Mouse (Mus musculus) G1E (cell line): ENCODE data around the gene Dcp1b. TPM values are rescaled to one million over a fixed set of nuclear protein-coding genes. Genes with fewer than 3 reads are reported as not detected.

ENCODE experiments used
- ATAC-seq: 2 replicates; pipeline ENCODE4 v1.8.0; 2016; ENCODE audit warnings: mild to moderate bottlenecking; ENCODE audit not compliant: insufficient number of reproducible peaks, poor library complexity, low FRiP score, severe bottlenecking; ENCODE audit errors: extremely low read depth
- DNase-seq: peaks from one replicate; pipeline ENCODE4 v3.0.0; 2012; ENCODE audit warnings: low spot score
- H3K27me3 ChIP-seq: 2 replicates; pipeline ENCODE4 v1.6.1; 2012; ENCODE audit warnings: mild to moderate bottlenecking, low read length, inconsistent platforms; ENCODE audit not compliant: insufficient read depth
- H3K36me3 ChIP-seq: replicated peaks from 2 replicates; pipeline ENCODE3; 2012; ENCODE audit warnings: mild to moderate bottlenecking, inconsistent platforms
- H3K4me1 ChIP-seq: 2 replicates; pipeline ENCODE4 v1.6.1; 2012; ENCODE audit warnings: low read depth, low read length, inconsistent platforms, mixed read lengths; ENCODE audit not compliant: insufficient read depth
- H3K4me3 ChIP-seq: 2 replicates; pipeline ENCODE4 v1.5.1; 2012; ENCODE audit warnings: low read depth, mild to moderate bottlenecking, inconsistent platforms, low read length, moderate library complexity, mixed read lengths
- H3K9me3 ChIP-seq: replicated peaks from 2 replicates; pipeline ENCODE4 v1.6.1; 2012; ENCODE audit warnings: inconsistent platforms
- CTCF ChIP-seq: IDR thresholded peaks from 2 replicates; pipeline ENCODE4 v1.5.1; 2012; ENCODE audit warnings: low read depth, low read length, inconsistent platforms, mixed read lengths
- GATA1 ChIP-seq: IDR thresholded peaks from 2 replicates; pipeline ENCODE4 v1.6.1; 2012; ENCODE audit warnings: borderline replicate concordance, low read length, inconsistent platforms, mixed read lengths
- GATA2 ChIP-seq: IDR thresholded peaks from 2 replicates; pipeline ENCODE4 v1.6.1; 2012; ENCODE audit warnings: low read depth, low read length, inconsistent platforms, borderline replicate concordance
- POLR2AphosphoS5 ChIP-seq: IDR thresholded peaks from 2 replicates; pipeline ENCODE4 v1.6.1; 2012; ENCODE audit warnings: low read depth, low read length, inconsistent platforms; ENCODE audit not compliant: insufficient replicate concordance
- TAL1 ChIP-seq: conservative IDR thresholded peaks from 2 replicates; pipeline ENCODE4 v1.6.1; 2012; ENCODE audit warnings: low read depth, low read length, inconsistent platforms, mixed read lengths
- polyA plus RNA-seq: library from polyadenylated mRNA; stranded (reverse); fragments of >175 nt; gene quantifications from 2 replicates; pipeline ENCODE4 v1.2.3, GENCODE M21; 2012
- total RNA-seq, 2 experiments: library from RNA; stranded (forward) in 1 of 2; stranded (reverse) in 1 of 2; fragments of 200-1000 nt in 1 of 2; fragments of >200 nt in 1 of 2; fragmentation: Nextera tagmentation in 1 of 2; gene quantifications; 2 replicates each; pipeline ENCODE4 v1.2.3; 2014 to 2017

Dcp1b gene
- total and polyA plus RNA-seq, 3 experiments, result 7.9 to 18.2 (median 15.0) TPM

DNA sequence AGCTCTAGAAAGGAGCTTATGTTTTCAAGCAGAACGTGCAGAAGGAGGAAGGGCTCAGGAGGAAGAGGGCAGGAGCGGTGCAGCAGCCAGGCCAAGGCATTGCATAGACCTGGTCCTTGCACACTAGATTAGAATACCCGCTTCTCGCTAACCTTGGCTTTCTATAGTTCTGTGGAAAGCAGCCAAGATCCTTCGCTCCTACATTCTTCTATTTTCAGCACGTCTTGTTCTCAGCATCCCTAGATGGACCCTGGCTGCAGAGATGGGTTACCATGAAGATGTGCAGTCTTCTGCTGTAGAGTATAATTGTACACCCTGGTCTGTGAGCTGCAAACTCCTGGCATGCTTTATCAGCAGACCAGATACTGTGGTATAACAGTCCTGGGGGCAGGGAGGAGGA lies 39.1 kb downstream of the Dcp1b start:
- ATAC-seq (no peak), DNase-seq (no peak)
- H3K27me3 ChIP-seq, result no peaks in the 10 kb centered on the region
- H3K36me3 ChIP-seq, result peaks cover 54% of the 10 kb centered on the region
- H3K4me1 ChIP-seq, result no peaks in the 10 kb centered on the region
- TF ChIP-seq CTCF, result no peak
- TF ChIP-seq GATA1, result no peak
- no peak for TF ChIP-seq TAL1
- TF ChIP-seq GATA2, result no peak
- TF ChIP-seq POLR2AphosphoS5, result no peak
- H3K9me3 ChIP-seq, result no peaks in the 10 kb centered on the region
- no peak overlapping the region for H3K4me3 ChIP-seq

DNA sequence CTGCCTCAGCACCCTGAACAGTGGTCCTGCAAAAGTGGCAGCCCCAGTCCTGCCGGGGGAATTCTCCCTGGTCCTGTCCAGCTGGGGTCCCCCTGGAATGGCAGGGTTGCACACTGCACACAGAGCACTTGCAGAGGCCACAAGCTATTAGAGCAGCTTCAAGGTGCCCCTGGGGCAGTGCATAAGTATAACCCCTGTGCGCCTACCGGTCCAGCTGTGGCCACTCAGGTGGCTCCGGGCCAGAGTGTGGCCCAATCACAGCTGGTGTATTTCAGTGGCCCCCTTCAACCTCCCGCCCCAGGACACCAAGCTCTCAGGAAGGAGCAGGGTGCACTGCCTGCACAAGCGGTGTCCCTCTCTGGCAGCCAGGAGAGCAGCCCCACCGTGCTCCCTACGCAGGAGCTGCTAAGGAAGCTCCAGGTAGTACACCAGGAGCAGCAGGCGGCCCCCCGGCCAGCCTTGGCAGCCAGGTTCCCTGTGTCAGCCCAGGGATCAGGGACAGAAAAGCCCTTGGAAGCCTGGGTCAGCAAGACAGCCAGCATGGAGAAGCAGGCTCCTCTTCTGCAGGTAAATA lies 40.1 kb downstream of the Dcp1b start:
- DNase-seq (no peak), ATAC-seq (no peak)
- H3K4me3 ChIP-seq, result no peak overlapping the region
- no peaks in the 10 kb centered on the region for H3K27me3 ChIP-seq
- H3K4me1 ChIP-seq, result no peaks in the 10 kb centered on the region
- TF ChIP-seq GATA1 (no peak), TAL1 (no peak), GATA2 (no peak)
- no peaks in the 10 kb centered on the region for H3K9me3 ChIP-seq
- peaks cover 61% of the 10 kb centered on the region for H3K36me3 ChIP-seq

- Histone ChIP-seq H3K36me3 (peaks cover 70% of the 10 kb centered on the region), H3K9me3 (no peaks in the 10 kb centered on the region), H3K4me3 (no peak overlapping the region), H3K27me3 (no peaks in the 10 kb centered on the region), H3K4me1 (no peaks in the 10 kb centered on the region)
- TF ChIP-seq TAL1, result no peak
- no peak for TF ChIP-seq GATA2
- no peak for TF ChIP-seq GATA1
- no peak for TF ChIP-seq CTCF
- TF ChIP-seq POLR2AphosphoS5, result no peak
- DNase-seq (no peak), ATAC-seq (no peak)
Observed at GRCm38 (mm10) chr6:119217661-119218060, 42.6 kb downstream of the Dcp1b start.

- DNase-seq (no peak), ATAC-seq (no peak)
- no peak overlapping the region for H3K4me3 ChIP-seq
- H3K4me1 ChIP-seq, result no peaks in the 10 kb centered on the region
- no peaks in the 10 kb centered on the region for H3K9me3 ChIP-seq
- no peaks in the 10 kb centered on the region for H3K27me3 ChIP-seq
- no peak for TF ChIP-seq CTCF
- no peak for TF ChIP-seq POLR2AphosphoS5
- TF ChIP-seq GATA1, result no peak
- no peak for TF ChIP-seq GATA2
- TF ChIP-seq TAL1, result no peak
- peaks cover 62% of the 10 kb centered on the region for H3K36me3 ChIP-seq
Observed at GRCm38 (mm10) chr6:119218591-119218990, 43.5 kb downstream of the Dcp1b start.

DNA sequence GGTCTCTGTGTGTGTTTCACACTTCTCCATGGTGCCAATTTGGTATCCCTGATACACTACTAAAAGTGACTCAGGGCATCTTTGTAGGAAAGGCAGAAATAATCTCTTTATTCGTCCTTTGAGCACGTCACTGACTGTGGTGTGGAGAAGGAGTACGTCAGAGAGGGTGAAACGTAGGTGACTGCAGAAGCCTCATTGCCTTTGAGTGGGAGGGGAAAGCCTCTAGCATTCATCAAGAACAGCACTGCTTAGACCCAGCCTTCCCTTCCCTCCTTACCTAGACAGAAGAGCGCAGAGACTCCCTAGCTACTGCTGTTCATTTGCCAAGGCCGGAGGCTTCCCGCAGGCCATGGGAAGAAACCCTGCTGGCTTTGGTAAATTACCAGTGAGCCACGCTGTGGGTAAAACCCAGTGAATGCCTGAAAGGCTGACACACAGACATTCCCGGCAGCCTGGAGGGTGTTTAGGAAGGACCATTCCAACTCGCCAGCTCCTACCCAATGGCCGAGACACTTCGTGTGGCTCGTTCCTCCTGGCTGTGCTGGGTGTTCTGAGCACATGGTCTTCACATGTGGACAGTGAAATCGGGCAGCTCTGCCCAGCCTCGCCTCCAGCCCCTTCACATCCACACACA lies 44.3 kb downstream of the Dcp1b start:
- Histone ChIP-seq H3K4me3 (no peak overlapping the region), H3K27me3 (no peaks in the 10 kb centered on the region), H3K9me3 (no peaks in the 10 kb centered on the region), H3K36me3 (peaks cover 56% of the 10 kb centered on the region), H3K4me1 (no peaks in the 10 kb centered on the region)
- DNase-seq (no peak), ATAC-seq (no peak)
- no peak for TF ChIP-seq GATA2
- no peak for TF ChIP-seq CTCF
- TF ChIP-seq POLR2AphosphoS5, result no peak
- no peak for TF ChIP-seq GATA1
- TF ChIP-seq TAL1, result no peak

GRCm38 (mm10) chr6:119220297-119220696 lies 45.2 kb downstream of the Dcp1b start:
- DNase-seq (peak; percentile 30), ATAC-seq (0 out of 2 replicates have a peak, but pooled peaks have one; percentile 19)
- Histone ChIP-seq H3K27me3 (no peaks in the 10 kb centered on the region; the same call in 1 of the 2 replicates), H3K4me1 (no peaks in the 10 kb centered on the region), H3K9me3 (no peaks in the 10 kb centered on the region), H3K4me3 (no peak overlapping the region), H3K36me3 (peaks cover 47% of the 10 kb centered on the region)
- TF ChIP-seq TAL1 (no peak), GATA1 (no peak), GATA2 (no peak), CTCF (peak; percentile 77), POLR2AphosphoS5 (no peak)

DNA sequence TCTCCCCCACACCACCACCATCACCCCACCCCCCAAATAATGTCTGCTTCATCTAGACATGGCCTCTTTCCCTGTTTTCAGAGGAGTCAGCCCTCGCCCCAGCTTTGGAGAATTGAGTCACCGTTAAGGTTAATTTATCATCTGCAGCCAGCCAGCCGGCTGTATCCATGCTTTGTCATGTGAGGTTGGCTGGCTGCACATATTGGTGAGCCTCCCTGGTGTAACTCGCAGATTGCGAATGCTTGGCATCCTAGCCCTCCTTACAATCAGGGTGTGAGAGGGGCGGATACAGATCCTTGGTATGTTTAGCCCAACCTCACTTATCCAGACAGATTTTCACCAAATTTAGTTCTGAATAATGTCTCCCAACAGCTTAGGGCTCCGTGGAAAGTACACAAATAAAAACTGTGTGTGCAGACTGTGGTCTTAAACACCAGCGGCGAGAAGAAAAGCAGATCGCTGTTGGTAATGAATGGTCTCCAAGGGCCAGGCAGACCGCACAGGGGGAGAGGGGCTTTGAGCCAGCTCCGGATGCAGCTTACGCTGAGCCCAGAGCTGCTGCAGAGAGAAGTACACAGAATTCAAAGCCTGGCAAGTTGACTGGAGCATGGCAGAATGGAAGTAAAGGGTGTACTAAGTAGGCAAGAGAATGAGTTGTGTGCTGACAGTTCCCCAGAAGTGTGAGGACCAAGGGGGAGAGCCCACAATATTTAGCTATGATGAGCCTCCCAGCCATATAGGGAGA lies 49.6 kb downstream of the Dcp1b start:
- TF ChIP-seq TAL1, result no peak
- H3K27me3 ChIP-seq, result no peaks in the 10 kb centered on the region; the same call in 1 of the 2 replicates

More for the DNA sequence above, 49.6 kb downstream of the Dcp1b start:
- ATAC-seq (no peak), DNase-seq (no peak)
- no peak overlapping the region for H3K4me3 ChIP-seq
- H3K4me1 ChIP-seq, result no peaks in the 10 kb centered on the region
- H3K9me3 ChIP-seq, result no peaks in the 10 kb centered on the region
- H3K36me3 ChIP-seq, result peaks cover 14% of the 10 kb centered on the region
